Mouse (Mus musculus) neural tube, embryonic 12.5 days (tissue): ENCODE data around the gene Trpm7. TPM values are rescaled to one million over a fixed set of nuclear protein-coding genes. Genes with fewer than 3 reads are reported as not detected.

Experiments
- ATAC-seq: fragments of 200-750 bp; cut with Nextera tagmentation; 2 replicates; pipeline ENCODE4 v1.8.0; 2017; ENCODE audit warnings: low read depth, mild to moderate bottlenecking, moderate TSS enrichment, moderate library complexity; ENCODE audit not compliant: low FRiP score
- H3K27ac ChIP-seq: fragments of 300-500 bp; sonication (generic); 2 replicates; pipeline ENCODE4 v1.5.1; 2016
- H3K27me3 ChIP-seq: fragments of 300-500 bp; sonication (generic); replicated peaks from 2 replicates; pipeline ENCODE4 v1.6.1; 2016; ENCODE audit warnings: mild to moderate bottlenecking
- H3K36me3 ChIP-seq: fragments of 300-500 bp; sonication (generic); 2 replicates; pipeline ENCODE4 v1.6.1; 2016; ENCODE audit warnings: mild to moderate bottlenecking
- H3K4me1 ChIP-seq: fragments of 300-500 bp; sonication (generic); 2 replicates; pipeline ENCODE4 v1.6.1; 2016
- H3K4me2 ChIP-seq: fragments of 300-500 bp; sonication (generic); replicated peaks from 2 replicates; pipeline ENCODE4 v1.6.1; 2016; ENCODE audit warnings: mild to moderate bottlenecking
- H3K4me3 ChIP-seq: fragments of 300-500 bp; sonication (generic); 2 replicates; pipeline ENCODE4 v1.5.1; 2016
- H3K9ac ChIP-seq: fragments of 300-500 bp; sonication (generic); 2 replicates; pipeline ENCODE4 v1.6.1; 2016; ENCODE audit warnings: mild to moderate bottlenecking
- H3K9me3 ChIP-seq: fragments of 300-500 bp; sonication (generic); 2 replicates; pipeline ENCODE4 v1.6.1; 2016; ENCODE audit warnings: mild to moderate bottlenecking
- WGBS: fragments of 180-500 bp; shearing (Covaris S2); methylation state at CpG from one replicate; pipeline ENCODE4 v1.1.7; 2016; 5-methylcytosine and 5-hydroxymethylcytosine counted together
- polyA plus RNA-seq: library from polyadenylated mRNA; unstranded; fragments of >200 nt; fragmentation: Nextera tagmentation; extraction: Ambion mirVana; gene quantifications from 2 replicates; pipeline ENCODE4 v1.2.1, GENCODE M21; 2016

Gene Trpm7
- polyA plus RNA-seq, 1 experiment from 2014 or later = 34.0 TPM

- no peak overlapping the region for H3K9ac ChIP-seq
- no peak overlapping the region for H3K27ac ChIP-seq
- 92% methylated on average over 3 of the region's 3 CpGs for WGBS
- H3K9me3 ChIP-seq = no peaks in the 10 kb centered on the region
- peaks cover 56% of the 10 kb centered on the region for H3K36me3 ChIP-seq
- no peak overlapping the region for H3K4me3 ChIP-seq
- ATAC-seq = no peak
- no peaks in the 10 kb centered on the region for H3K27me3 ChIP-seq
- no peak overlapping the region for H3K4me2 ChIP-seq
- no peaks in the 10 kb centered on the region for H3K4me1 ChIP-seq
Measured at GRCm38 (mm10) chr2:126801980-126802379, 74.0 kb downstream of the Trpm7 start.

GRCm38 (mm10) chr2:126798455-126798854, 77.6 kb downstream of the Trpm7 start:
- no peak overlapping the region for H3K4me2 ChIP-seq
- no peaks in the 10 kb centered on the region for H3K27me3 ChIP-seq
- no peak overlapping the region for H3K9ac ChIP-seq
- H3K36me3 ChIP-seq = peaks cover 52% of the 10 kb centered on the region
- no peak overlapping the region for H3K27ac ChIP-seq
- ATAC-seq = no peak
- 92% methylated on average over 5 of the region's 5 CpGs for WGBS
- no peak overlapping the region for H3K4me3 ChIP-seq
- no peaks in the 10 kb centered on the region for H3K4me1 ChIP-seq
- no peaks in the 10 kb centered on the region for H3K9me3 ChIP-seq

- no peak overlapping the region for H3K4me2 ChIP-seq
- no peak overlapping the region for H3K4me3 ChIP-seq
- no peaks in the 10 kb centered on the region for H3K9me3 ChIP-seq
- H3K27ac ChIP-seq = no peak overlapping the region
- H3K9ac ChIP-seq = no peak overlapping the region
- no peaks in the 10 kb centered on the region for H3K4me1 ChIP-seq
- H3K27me3 ChIP-seq = no peaks in the 10 kb centered on the region
- WGBS = 87% methylated on average over 3 of the region's 3 CpGs
- peaks cover 56% of the 10 kb centered on the region for H3K36me3 ChIP-seq
- ATAC-seq = no peak
Measured at GRCm38 (mm10) chr2:126795708-126796107, 80.3 kb downstream of the Trpm7 start.

GRCm38 (mm10) chr2:126792611-126793010, 83.4 kb downstream of the Trpm7 start:
- no peak overlapping the region for H3K4me3 ChIP-seq
- no peaks in the 10 kb centered on the region for H3K4me1 ChIP-seq
- H3K27ac ChIP-seq = no peak overlapping the region
- no peak overlapping the region for H3K9ac ChIP-seq
- H3K27me3 ChIP-seq = no peaks in the 10 kb centered on the region
- H3K9me3 ChIP-seq = no peaks in the 10 kb centered on the region
- H3K4me2 ChIP-seq = no peak overlapping the region
- WGBS = 84% methylated on average over 5 of the region's 5 CpGs
- ATAC-seq = no peak
- H3K36me3 ChIP-seq = peaks cover 43% of the 10 kb centered on the region

GRCm38 (mm10) chr2:126787721-126788342, 88.2 kb downstream of the Trpm7 start:
- no peaks in the 10 kb centered on the region for H3K9me3 ChIP-seq
- peaks cover 21% of the 10 kb centered on the region for H3K36me3 ChIP-seq
- ATAC-seq = no peak
- no peak overlapping the region for H3K4me3 ChIP-seq
- 66% methylated on average over 9 of the region's 9 CpGs for whole genome bisulfite sequencing
- H3K27me3 ChIP-seq = no peaks in the 10 kb centered on the region
- H3K4me1 ChIP-seq = no peaks in the 10 kb centered on the region
- H3K27ac ChIP-seq = no peak overlapping the region
- no peak overlapping the region for H3K4me2 ChIP-seq
- H3K9ac ChIP-seq = no peak overlapping the region

GRCm38 (mm10) chr2:126783370-126783769, 92.7 kb downstream of the Trpm7 start, which contains the start of gene Usp50:
Usp50 (minus strand) TSS chr2:126783470.
- Histone ChIP-seq H3K9ac (no peak within 1 kb of the TSS), H3K27ac (no peak within 1 kb of the TSS), H3K27me3 (no peaks in the 10 kb centered on the region), H3K36me3 (no peaks in the 10 kb centered on the region), H3K9me3 (no peaks in the 10 kb centered on the region), H3K4me1 (no peaks in the 10 kb centered on the region), H3K4me2 (no peak within 1 kb of the TSS), H3K4me3 (no peak within 1 kb of the TSS)
- no peak for ATAC-seq
- 69% methylated on average over 4 of the region's 4 CpGs for WGBS

GRCm38 (mm10) chr2:126782433-126782832, 93.6 kb downstream of the Trpm7 start:
- H3K9me3 ChIP-seq = no peaks in the 10 kb centered on the region
- no peak overlapping the region for H3K9ac ChIP-seq
- H3K4me2 ChIP-seq = no peak overlapping the region
- ATAC-seq = no peak
- H3K27me3 ChIP-seq = no peaks in the 10 kb centered on the region
- 75% methylated on average over 3 of the region's 3 CpGs for WGBS
- no peaks in the 10 kb centered on the region for H3K4me1 ChIP-seq
- no peak overlapping the region for H3K27ac ChIP-seq
- no peak overlapping the region for H3K4me3 ChIP-seq
- no peaks in the 10 kb centered on the region for H3K36me3 ChIP-seq

GRCm38 (mm10) chr2:126781478-126781877, 94.6 kb downstream of the Trpm7 start:
- no peak for ATAC-seq
- 86% methylated on average over 1 of the region's 1 CpGs for WGBS
- no peak overlapping the region for H3K4me2 ChIP-seq
- H3K9me3 ChIP-seq = no peaks in the 10 kb centered on the region
- H3K4me1 ChIP-seq = no peaks in the 10 kb centered on the region
- no peak overlapping the region for H3K27ac ChIP-seq
- H3K9ac ChIP-seq = no peak overlapping the region
- H3K4me3 ChIP-seq = no peak overlapping the region
- no peaks in the 10 kb centered on the region for H3K36me3 ChIP-seq
- no peaks in the 10 kb centered on the region for H3K27me3 ChIP-seq

DNA sequence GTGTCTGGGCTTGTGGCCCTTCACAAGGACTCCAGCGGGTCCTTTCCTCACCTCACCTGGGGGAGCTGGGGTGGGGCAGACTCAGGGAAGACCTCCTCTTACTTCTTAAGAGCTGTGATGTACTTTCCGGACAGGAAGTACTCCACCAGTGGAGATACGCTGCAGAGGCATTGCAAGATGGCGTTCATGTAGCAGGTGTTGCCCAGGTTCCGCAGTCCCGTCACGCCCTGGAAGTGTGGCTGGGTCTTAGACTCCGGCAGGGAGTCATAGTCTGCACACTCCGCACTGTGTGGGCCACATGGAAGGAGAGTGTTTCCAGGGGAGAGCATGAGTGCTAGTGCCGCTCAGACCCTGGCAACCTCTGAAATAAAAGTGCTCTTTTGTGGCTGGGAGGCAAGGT, 95.7 kb downstream of the Trpm7 start:
- 91% methylated on average over 10 of the region's 10 CpGs for WGBS
- H3K4me1 ChIP-seq = no peaks in the 10 kb centered on the region
- H3K4me3 ChIP-seq = no peak overlapping the region
- H3K36me3 ChIP-seq = no peaks in the 10 kb centered on the region
- no peak overlapping the region for H3K27ac ChIP-seq
- H3K9me3 ChIP-seq = no peaks in the 10 kb centered on the region
- no peak overlapping the region for H3K4me2 ChIP-seq
- no peaks in the 10 kb centered on the region for H3K27me3 ChIP-seq
- no peak overlapping the region for H3K9ac ChIP-seq
- ATAC-seq = no peak

- no peaks in the 10 kb centered on the region for H3K27me3 ChIP-seq
- no peak for ATAC-seq
- H3K4me1 ChIP-seq = no peaks in the 10 kb centered on the region
- H3K4me3 ChIP-seq = no peak overlapping the region
- H3K9me3 ChIP-seq = no peaks in the 10 kb centered on the region
- no peak overlapping the region for H3K27ac ChIP-seq
- no peak overlapping the region for H3K4me2 ChIP-seq
- no peaks in the 10 kb centered on the region for H3K36me3 ChIP-seq
- no peak overlapping the region for H3K9ac ChIP-seq
- 87% methylated on average over 4 of the region's 4 CpGs for WGBS
Measured at GRCm38 (mm10) chr2:126778806-126779205, 97.2 kb downstream of the Trpm7 start.

DNA sequence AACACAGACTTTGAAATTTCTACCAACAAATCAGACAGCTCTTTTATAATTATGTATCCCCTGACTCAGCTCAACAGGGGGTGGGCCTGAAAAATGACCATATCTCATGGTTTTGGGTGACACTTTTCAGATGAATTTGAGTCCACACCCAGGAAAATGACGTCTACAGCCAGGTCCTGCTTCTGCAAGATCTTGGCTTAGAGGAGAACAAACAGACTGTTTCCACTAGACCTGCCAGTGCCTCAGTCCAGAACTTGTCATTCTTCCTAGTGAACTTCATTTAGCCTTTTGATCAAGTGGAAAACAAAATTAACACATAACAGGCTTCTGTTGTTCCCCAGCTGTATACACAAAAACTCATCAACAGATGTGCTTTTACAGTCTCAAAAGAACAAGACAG, 99.6 kb downstream of the Trpm7 start:
- WGBS = 60% methylated on average over 1 of the region's 1 CpGs

GRCm38 (mm10) chr2:126775951-126776350, 100.1 kb downstream of the Trpm7 start:
- no peak for ATAC-seq
- no peaks in the 10 kb centered on the region for H3K4me1 ChIP-seq
- H3K9me3 ChIP-seq = no peaks in the 10 kb centered on the region
- no peaks in the 10 kb centered on the region for H3K36me3 ChIP-seq
- H3K27ac ChIP-seq = no peak overlapping the region
- no peaks in the 10 kb centered on the region for H3K27me3 ChIP-seq
- 64% methylated on average over 4 of the region's 4 CpGs for WGBS
- no peak overlapping the region for H3K4me3 ChIP-seq
- no peak overlapping the region for H3K4me2 ChIP-seq
- no peak overlapping the region for H3K9ac ChIP-seq

More for the DNA sequence above, 99.6 kb downstream of the Trpm7 start:
- Histone ChIP-seq H3K36me3 (no peaks in the 10 kb centered on the region), H3K4me2 (no peak overlapping the region), H3K9ac (no peak overlapping the region), H3K4me3 (no peak overlapping the region), H3K4me1 (no peaks in the 10 kb centered on the region), H3K27ac (no peak overlapping the region), H3K9me3 (no peaks in the 10 kb centered on the region), H3K27me3 (no peaks in the 10 kb centered on the region)
- ATAC-seq = no peak

- Histone ChIP-seq H3K4me1 (no peaks in the 10 kb centered on the region), H3K4me2 (no peak overlapping the region), H3K9me3 (no peaks in the 10 kb centered on the region), H3K27ac (no peak overlapping the region), H3K27me3 (no peaks in the 10 kb centered on the region), H3K36me3 (no peaks in the 10 kb centered on the region), H3K9ac (no peak overlapping the region), H3K4me3 (no peak overlapping the region)
- no peak for ATAC-seq
- WGBS = 90% methylated on average over 5 of the region's 5 CpGs
Measured at GRCm38 (mm10) chr2:126772217-126772616, 103.8 kb downstream of the Trpm7 start.
